Mouse (Mus musculus) lung, adult 2 months (tissue): Measurements from ENCODE around the gene Myoz1. TPM values are rescaled to one million over a fixed set of nuclear protein-coding genes. Genes with fewer than 3 reads are reported as not detected.
"Not testable (repeated sequence)": the region's sequence is repeated elsewhere in the genome, so short reads cannot be mapped to it uniquely, and the experiment has no call there.

Experiments
- DNase-seq: peaks from one replicate; pipeline ENCODE4 v3.0.0; 2022
- H3K4me1 ChIP-seq: fragments of 200-500 bp; 2 replicates; pipeline ENCODE4 v1.6.1; 2011; ENCODE audit warnings: low read length; ENCODE audit not compliant: control insufficient read depth, insufficient read depth
- H3K4me3 ChIP-seq: fragments of 200-500 bp; replicated peaks from 2 replicates; pipeline ENCODE3; 2011; ENCODE audit warnings: low read depth, mild to moderate bottlenecking, control low read depth, low read length; ENCODE audit errors: extremely low read depth
- CTCF ChIP-seq: fragments of 200-500 bp; IDR thresholded peaks from 2 replicates; pipeline ENCODE4 v1.5.1; 2011; ENCODE audit warnings: mild to moderate bottlenecking, low read length, control low read depth; ENCODE audit not compliant: insufficient read depth
- POLR2A ChIP-seq: fragments of 200-500 bp; IDR thresholded peaks from 2 replicates; pipeline ENCODE4 v1.6.1; 2011; ENCODE audit warnings: low read depth, mild to moderate bottlenecking, control low read depth, low read length, borderline replicate concordance; ENCODE audit errors: extremely low read depth
- WGBS: fragments of 180-500 bp; shearing (Covaris S2); methylation state at CpG from one replicate; pipeline ENCODE4 v1.1.7; 2018; 5-methylcytosine and 5-hydroxymethylcytosine counted together
- polyA plus RNA-seq: library from polyadenylated mRNA; depleted of rRNA; stranded (reverse); fragments of >200 nt; gene quantifications from 2 replicates; pipeline ENCODE4 v1.2.3, GENCODE M21; 2012; rRNA removed

Gene Myoz1
- 19.8 TPM in 1 of 2 replicates, not detected in the other for polyA plus RNA-seq

DNA sequence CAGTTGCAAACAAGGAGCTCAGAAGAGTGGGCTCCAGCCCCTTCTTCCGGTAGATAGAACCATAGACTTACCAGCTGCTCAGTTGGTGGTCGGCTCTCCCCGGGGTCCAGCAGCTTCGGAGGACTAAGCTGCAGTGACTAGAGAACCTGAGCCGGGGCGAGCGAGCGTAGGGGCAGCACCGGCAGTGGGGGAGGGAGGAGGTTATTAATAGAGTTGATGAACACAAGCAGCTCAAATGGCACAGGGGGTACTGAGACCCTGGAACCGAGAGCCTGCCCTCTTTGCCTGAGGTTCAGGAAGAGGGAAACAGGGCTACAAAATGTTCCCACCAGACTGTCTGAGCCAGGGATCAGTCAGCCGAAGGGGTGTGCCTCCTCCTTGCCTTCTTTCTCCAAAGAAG, at the start of gene Myoz1:
Gene Myoz1, minus strand, starts transcription at position 180 of the 400 bp plus-strand sequence.
- no peak for DNase-seq
- Histone ChIP-seq H3K4me1 (no peaks in the 10 kb centered on the region), H3K4me3 (no peak within 1 kb of the TSS)
- TF ChIP-seq POLR2A, result no peak
- TF ChIP-seq CTCF, result no peak
- 56% methylated on average over 11 of the region's 11 CpGs for WGBS

- 8% methylated on average over 8 of the region's 8 CpGs for WGBS
- peak overlapping the region; percentile 97 for H3K4me3 ChIP-seq
Measured at GRCm38 (mm10) chr14:20703461-20703860, 47.1 kb upstream of the Myoz1 start.

GRCm38 (mm10) chr14:20702741-20703381, 46.5 kb upstream of the Myoz1 start, which contains the start of gene Chchd1:
Gene Chchd1, plus strand, starts transcription at chr14:20703006.
- Histone ChIP-seq H3K4me1 (peaks cover 7% of the 10 kb centered on the region), H3K4me3 (peak within 1 kb of the TSS; percentile 97)
- DNase-seq, result peak; percentile 96
- TF ChIP-seq POLR2A, result peak; percentile 85
- TF ChIP-seq CTCF, result no peak
- WGBS, result under 1% methylated on average over 61 of the region's 61 CpGs

More at GRCm38 (mm10) chr14:20703461-20703860, 47.1 kb upstream of the Myoz1 start:
- not testable (repeated sequence) for DNase-seq, H3K4me1 ChIP-seq

DNA sequence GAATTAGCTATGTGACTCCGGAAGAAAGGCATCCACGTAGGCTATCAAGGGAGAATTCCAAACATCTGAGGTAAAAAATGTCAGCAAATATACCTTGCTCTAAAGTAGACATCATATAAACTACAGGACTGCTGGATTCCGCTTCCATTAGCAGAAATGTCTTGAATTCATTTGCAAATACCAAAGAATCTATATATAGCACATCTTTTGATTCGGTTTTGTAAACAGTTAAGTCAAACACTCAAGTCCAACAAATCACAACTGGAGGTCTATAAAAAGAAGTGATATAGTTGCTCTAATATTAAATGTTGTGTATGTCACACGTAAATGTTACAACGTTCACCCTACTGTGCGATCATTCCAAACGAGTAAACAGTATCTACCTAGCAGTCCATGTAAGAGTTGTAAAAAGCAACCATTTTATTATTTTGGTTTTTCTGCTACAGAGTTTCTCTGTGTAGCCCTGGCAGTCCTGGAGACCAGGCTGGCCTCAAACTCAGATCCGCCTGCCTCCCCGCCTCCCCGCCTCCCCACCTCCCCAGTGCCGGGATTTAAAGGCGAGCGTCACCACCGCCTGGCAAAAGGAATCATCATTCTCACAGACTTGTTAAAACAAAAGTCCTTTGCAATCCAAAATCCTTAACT, 45.9 kb upstream of the Myoz1 start:
- 7% methylated on average over 15 of the region's 15 CpGs for WGBS
- DNase-seq, result no peak
- Histone ChIP-seq H3K4me1 (peaks cover 8% of the 10 kb centered on the region), H3K4me3 (peak overlapping the region; percentile 97)
- TF ChIP-seq POLR2A, result no peak
- TF ChIP-seq CTCF, result no peak

DNA sequence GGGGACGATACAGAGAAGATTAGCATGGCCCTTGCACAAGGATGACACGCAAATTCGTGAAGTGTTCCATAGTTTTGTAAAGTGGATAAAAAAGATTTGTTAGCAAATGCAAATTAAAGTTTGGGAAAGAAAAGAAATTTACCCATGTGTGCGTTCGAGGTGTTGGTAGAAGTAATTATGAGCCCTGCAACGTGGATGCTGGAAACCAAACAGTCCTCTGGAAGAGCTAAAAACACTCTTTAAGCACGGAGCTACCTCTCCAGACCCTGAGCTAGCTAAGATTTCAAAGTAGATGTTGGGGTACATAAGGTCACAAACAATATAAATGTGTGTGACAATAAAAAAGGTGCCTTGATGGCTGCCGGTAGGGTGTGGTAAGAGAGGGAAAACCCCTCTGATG, 45.2 kb upstream of the Myoz1 start:
- WGBS, result 70% methylated on average over 8 of the region's 8 CpGs
- Histone ChIP-seq H3K4me3 (no peak overlapping the region), H3K4me1 (peaks cover 13% of the 10 kb centered on the region)
- DNase-seq, result no peak
- TF ChIP-seq POLR2A (no peak), CTCF (no peak)

DNA sequence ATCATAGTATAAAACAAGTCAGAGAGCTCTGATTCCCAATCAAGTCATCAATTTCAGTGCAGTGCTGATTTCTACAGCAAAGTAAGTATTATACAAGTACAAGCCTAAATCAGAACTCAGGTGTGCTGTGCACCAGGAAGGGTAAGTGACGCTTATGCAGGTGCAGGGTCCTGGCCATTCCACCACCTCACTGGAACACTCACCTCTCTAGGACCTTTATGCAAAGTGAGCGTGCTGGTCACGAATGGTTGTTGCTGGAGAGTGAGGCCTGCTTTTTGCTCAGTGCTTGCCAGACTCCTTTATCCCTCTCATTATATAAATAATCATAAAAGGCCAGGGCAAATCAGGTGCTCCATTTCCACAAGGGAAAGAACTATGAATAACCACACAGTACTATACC, 44.0 kb upstream of the Myoz1 start:
- H3K4me3 ChIP-seq, result no peak overlapping the region
- H3K4me1 ChIP-seq, result peaks cover 18% of the 10 kb centered on the region
- DNase-seq, result no peak
- WGBS, result 79% methylated on average over 3 of the region's 3 CpGs
- TF ChIP-seq CTCF, result no peak
- no peak for TF ChIP-seq POLR2A

GRCm38 (mm10) chr14:20698515-20698914, 42.2 kb upstream of the Myoz1 start:
- WGBS, result 70% methylated on average over 2 of the region's 2 CpGs
- no peak for DNase-seq
- peaks cover 21% of the 10 kb centered on the region for H3K4me1 ChIP-seq
- TF ChIP-seq CTCF (no peak), POLR2A (no peak)
- H3K4me3 ChIP-seq, result no peak overlapping the region

GRCm38 (mm10) chr14:20696986-20697385, 40.6 kb upstream of the Myoz1 start:
- peak overlapping the region; percentile 1 for H3K4me3 ChIP-seq
- peak; percentile 29 for DNase-seq
- TF ChIP-seq CTCF (peak; percentile 52), POLR2A (no peak)
- 5% methylated on average over 1 of the region's 1 CpGs for WGBS
- H3K4me1 ChIP-seq, result peaks cover 18% of the 10 kb centered on the region

DNA sequence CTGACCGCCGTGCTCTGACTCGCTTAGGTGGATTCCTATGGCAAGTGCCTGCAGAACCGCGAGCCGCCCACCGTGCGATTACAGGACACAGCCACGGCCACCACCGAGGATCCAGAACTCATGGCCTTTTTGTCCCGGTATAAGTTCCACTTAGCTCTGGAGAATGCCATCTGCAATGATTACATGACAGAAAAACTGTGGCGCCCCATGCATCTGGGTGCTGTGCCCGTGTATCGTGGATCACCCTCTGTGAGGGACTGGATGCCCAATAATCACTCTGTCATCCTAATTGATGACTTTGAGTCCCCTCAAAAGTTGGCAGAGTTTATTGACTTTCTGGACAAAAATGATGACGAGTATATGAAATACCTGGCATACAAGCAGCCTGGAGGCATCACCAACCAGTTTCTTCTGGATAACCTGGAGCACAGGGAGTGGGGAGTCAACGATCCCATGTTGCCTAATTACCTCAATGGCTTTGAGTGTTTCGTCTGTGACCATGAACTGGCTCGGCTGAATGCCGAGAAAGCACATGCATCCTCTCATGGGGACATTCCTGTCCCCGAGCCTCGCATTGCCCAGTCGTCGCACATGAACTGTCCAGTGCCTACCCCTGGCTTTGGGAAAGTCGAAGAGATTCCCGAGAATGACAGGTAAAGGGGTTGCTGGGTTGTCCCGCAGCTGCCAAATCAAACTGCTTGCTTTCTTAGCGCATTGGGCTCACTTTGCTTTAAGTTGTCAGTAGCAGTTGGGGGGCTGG, 39.6 kb upstream of the Myoz1 start:
- TF ChIP-seq CTCF (no peak), POLR2A (no peak)
- DNase-seq, result peak; percentile 22
- Histone ChIP-seq H3K4me1 (peaks cover 17% of the 10 kb centered on the region), H3K4me3 (peak overlapping the region; percentile 95)
- 11% methylated on average over 27 of the region's 27 CpGs for WGBS
